11 mouse cellular contexts compared by ENCODE assay signal in the genomic region with DNA sequence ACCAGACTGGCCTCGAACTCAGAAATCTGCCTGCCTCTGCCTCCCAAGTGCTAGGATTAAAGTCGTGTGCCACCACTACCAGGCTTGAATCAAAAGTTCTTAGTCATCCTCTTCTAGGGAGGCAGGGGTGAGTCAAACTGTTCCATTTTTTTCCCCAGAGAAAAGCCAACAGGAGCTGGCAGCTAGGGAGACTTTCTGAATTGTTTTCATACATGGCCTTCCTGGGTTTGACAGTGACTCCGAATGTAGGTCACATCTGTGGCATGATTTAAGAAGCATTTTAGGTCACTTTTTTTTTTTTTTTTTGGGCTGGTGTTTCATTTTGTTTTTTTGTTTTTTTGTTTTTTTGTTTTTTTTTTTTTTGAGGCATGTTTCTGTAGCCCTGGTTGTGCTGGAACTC.
"Had no signal": no experiment of that assay in that cellular context is flagged by ENCODE, and none has a peak within 500 bp of the region (broad histone marks: within the 10 kb centered on the region; RNA-seq: fewer than 3 reads in every experiment).

No protein-coding gene starts in this region.

- DNase-seq: kidney, adult 18-20 months; kidney, postnatal 14 days; layer of hippocampus, postnatal 36 days; lung, postnatal 14 days; right cerebral cortex, postnatal 14 days; thymus, postnatal 4 days had no signal

- H3K36me3 ChIP-seq: limb, embryonic 15.5 days; liver, embryonic 12.5 days; lung, embryonic 15.5 days; midbrain, embryonic 12.5 days; stomach, embryonic 15.5 days had no signal

- H3K4me3 ChIP-seq: limb, embryonic 15.5 days; liver, embryonic 12.5 days; lung, embryonic 15.5 days; midbrain, embryonic 12.5 days; stomach, embryonic 15.5 days had no signal

- H3K27ac ChIP-seq: limb, embryonic 15.5 days; lung, embryonic 15.5 days; midbrain, embryonic 12.5 days; stomach, embryonic 15.5 days had no signal
